Mouse (Mus musculus): ENCODE measurements around the gene Smco2.
"Not testable (repeated sequence)": the region's sequence is repeated elsewhere in the genome, so short reads cannot be mapped to it uniquely, and the experiment has no call there.

Gene Smco2

GRCm38 (mm10) chr6:146857386-146857785 is 7.5 kb downstream of the Smco2 start:
- no peak for DNase-seq (ENCODE audit: low spot score in 2 of 2)

GRCm38 (mm10) chr6:146863154-146863553 is 13.2 kb downstream of the Smco2 start:
- DNase-seq (ENCODE audit: low spot score in 2 of 2) = no peak

- DNase-seq (ENCODE audit: low spot score in 2 of 2) = not testable (repeated sequence)
Measured at GRCm38 (mm10) chr6:146864370-146864769, 14.5 kb downstream of the Smco2 start.

GRCm38 (mm10) chr6:146865701-146866100 is 15.8 kb downstream of the Smco2 start:
- no peak for DNase-seq (ENCODE audit: low spot score in 2 of 2)

- DNase-seq (ENCODE audit: low spot score in 2 of 2) = no peak
Measured at GRCm38 (mm10) chr6:146871975-146872374, 22.1 kb downstream of the Smco2 start.

- DNase-seq (ENCODE audit: low spot score in 2 of 2) = no peak
Measured at GRCm38 (mm10) chr6:146874415-146874814, 24.5 kb downstream of the Smco2 start.

- no peak for DNase-seq (ENCODE audit: low spot score in 2 of 2)
Measured at GRCm38 (mm10) chr6:146876820-146877219, 26.9 kb downstream of the Smco2 start.

GRCm38 (mm10) chr6:146877425-146878045 is 27.6 kb downstream of the Smco2 start:
- DNase-seq (ENCODE audit: low spot score in 2 of 2) = no peak

- DNase-seq (ENCODE audit: low spot score in 2 of 2) = no peak
Measured at GRCm38 (mm10) chr6:146878926-146879325, 29.0 kb downstream of the Smco2 start.

- no peak for DNase-seq (ENCODE audit: low spot score in 2 of 2)
Measured at GRCm38 (mm10) chr6:146879856-146880255, 30.0 kb downstream of the Smco2 start.

- DNase-seq (ENCODE audit: low spot score in 2 of 2) = no peak
Measured at GRCm38 (mm10) chr6:146880296-146880695, 30.4 kb downstream of the Smco2 start.

GRCm38 (mm10) chr6:146881896-146882770 is 32.2 kb downstream of the Smco2 start:
- DNase-seq (ENCODE audit: low spot score in 2 of 2) = no peak

- no peak for DNase-seq (ENCODE audit: low spot score in 2 of 2)
Measured at GRCm38 (mm10) chr6:146883426-146883825, 33.5 kb downstream of the Smco2 start.

GRCm38 (mm10) chr6:146884171-146884570 is 34.3 kb downstream of the Smco2 start:
- DNase-seq (ENCODE audit: low spot score in 2 of 2) = no peak

- no peak for DNase-seq (ENCODE audit: low spot score in 2 of 2)
Measured at GRCm38 (mm10) chr6:146884851-146885250, 34.9 kb downstream of the Smco2 start.

- peak; percentile 92 for DNase-seq (ENCODE audit: low spot score in 2 of 2)
Measured at GRCm38 (mm10) chr6:146887958-146888659, 38.2 kb downstream of the Smco2 start, which contains the start of gene Ppfibp1. Ppfibp1 (plus strand) TSS chr6:146888487.

- DNase-seq (ENCODE audit: low spot score in 2 of 2) = no peak
Measured at GRCm38 (mm10) chr6:146888660-146889490, 39.0 kb downstream of the Smco2 start.

GRCm38 (mm10) chr6:146890215-146890614 is 40.3 kb downstream of the Smco2 start:
- DNase-seq (ENCODE audit: low spot score in 2 of 2) = no peak

- DNase-seq (ENCODE audit: low spot score in 2 of 2) = no peak
Measured at GRCm38 (mm10) chr6:146890633-146891032, 40.7 kb downstream of the Smco2 start.

- no peak for DNase-seq (ENCODE audit: low spot score in 2 of 2)
Measured at GRCm38 (mm10) chr6:146893890-146894289, 44.0 kb downstream of the Smco2 start.

GRCm38 (mm10) chr6:146898709-146899108 is 48.8 kb downstream of the Smco2 start:
- DNase-seq (ENCODE audit: low spot score in 2 of 2) = no peak

Data from spleen, postnatal 10 days (tissue).